Mouse (Mus musculus) E14TG2a.4 (cell line): Measurements from ENCODE around the gene Rbm7.

ENCODE experiments used
- H3K27me3 ChIP-seq: 2 replicates; pipeline ENCODE4 v1.6.1; 2014; ENCODE audit warnings: low read length, control low read depth; ENCODE audit not compliant: insufficient read depth
- H3K36me3 ChIP-seq: 2 replicates; pipeline ENCODE4 v1.6.1; 2014; ENCODE audit warnings: low read length, control low read depth; ENCODE audit not compliant: insufficient read depth
- H3K4me1 ChIP-seq: replicated peaks from 2 replicates; pipeline ENCODE4 v1.6.1; 2014; ENCODE audit warnings: low read depth, low read length, control low read depth
- H3K4me3 ChIP-seq: replicated peaks from 2 replicates; pipeline ENCODE4 v1.5.1; 2014; ENCODE audit warnings: mild to moderate bottlenecking, low read length
- H3K9me3 ChIP-seq: 2 replicates; pipeline ENCODE4 v1.6.1; 2014; ENCODE audit warnings: low read length, control low read depth
- CTCF ChIP-seq: conservative IDR thresholded peaks from 2 replicates; pipeline ENCODE4 v1.5.1; 2014; ENCODE audit warnings: low read length
- NANOG ChIP-seq: IDR thresholded peaks from 2 replicates; pipeline ENCODE4 v1.6.1; 2014; ENCODE audit warnings: borderline replicate concordance, low read length, mixed read lengths
- POU5F1 ChIP-seq: IDR thresholded peaks from 2 replicates; pipeline ENCODE4 v1.6.1; 2014; ENCODE audit warnings: low read length, borderline replicate concordance

Rbm7 gene

GRCm38 (mm10) chr9:48495548-48495932 lies 441 bp upstream of the Rbm7 start:
- Histone ChIP-seq H3K4me1 (peaks cover 17% of the 10 kb centered on the region), H3K9me3 (no peaks in the 10 kb centered on the region), H3K27me3 (no peaks in the 10 kb centered on the region), H3K4me3 (peak overlapping the region; percentile 90), H3K36me3 (peaks cover 38% of the 10 kb centered on the region)
- TF ChIP-seq NANOG (no peak), CTCF (no peak), POU5F1 (no peak)

GRCm38 (mm10) chr9:48481214-48482134 lies 13.6 kb downstream of the Rbm7 start:
- no peak for TF ChIP-seq POU5F1
- peaks cover 22% of the 10 kb centered on the region for H3K4me1 ChIP-seq
- peaks cover 31% of the 10 kb centered on the region for H3K36me3 ChIP-seq
- peak overlapping the region; percentile 95 for H3K4me3 ChIP-seq
- H3K27me3 ChIP-seq: peaks cover 6% of the 10 kb centered on the region; the same call in 1 of the 2 replicates
- no peaks in the 10 kb centered on the region for H3K9me3 ChIP-seq

GRCm38 (mm10) chr9:48480411-48481213 lies 14.5 kb downstream of the Rbm7 start, which contains the start of gene Rexo2:
TSS of gene Rexo2 (minus strand) at chr9:48480623.
- peaks cover 22% of the 10 kb centered on the region for H3K4me1 ChIP-seq
- H3K36me3 ChIP-seq: peaks cover 30% of the 10 kb centered on the region
- peak within 1 kb of the TSS; percentile 95 for H3K4me3 ChIP-seq
- no peaks in the 10 kb centered on the region for H3K9me3 ChIP-seq
- TF ChIP-seq POU5F1 (no peak), NANOG (no peak), CTCF (no peak)
- H3K27me3 ChIP-seq: peaks cover 6% of the 10 kb centered on the region; the same call in 1 of the 2 replicates

GRCm38 (mm10) chr9:48479838-48480410 lies 15.2 kb downstream of the Rbm7 start:
- Histone ChIP-seq H3K27me3 (peaks cover 6% of the 10 kb centered on the region; the same call in 1 of the 2 replicates), H3K4me1 (peaks cover 29% of the 10 kb centered on the region), H3K4me3 (peak overlapping the region; percentile 95)

GRCm38 (mm10) chr9:48478808-48479207 lies 16.3 kb downstream of the Rbm7 start:
- TF ChIP-seq NANOG: no peak
- TF ChIP-seq CTCF: no peak
- no peak for TF ChIP-seq POU5F1
- Histone ChIP-seq H3K36me3 (peaks cover 42% of the 10 kb centered on the region), H3K27me3 (peaks cover 6% of the 10 kb centered on the region; the same call in 1 of the 2 replicates), H3K4me1 (peaks cover 40% of the 10 kb centered on the region), H3K4me3 (no peak overlapping the region), H3K9me3 (no peaks in the 10 kb centered on the region)

More at GRCm38 (mm10) chr9:48479838-48480410, 15.2 kb downstream of the Rbm7 start:
- no peaks in the 10 kb centered on the region for H3K9me3 ChIP-seq
- H3K36me3 ChIP-seq: peaks cover 33% of the 10 kb centered on the region
- no peak for TF ChIP-seq NANOG
- TF ChIP-seq POU5F1: no peak
- TF ChIP-seq CTCF: no peak

GRCm38 (mm10) chr9:48476236-48477165 lies 18.6 kb downstream of the Rbm7 start:
- Histone ChIP-seq H3K9me3 (no peaks in the 10 kb centered on the region), H3K36me3 (peaks cover 53% of the 10 kb centered on the region), H3K4me3 (no peak overlapping the region), H3K27me3 (peaks cover 6% of the 10 kb centered on the region; the same call in 1 of the 2 replicates), H3K4me1 (peaks cover 58% of the 10 kb centered on the region)
- no peak for TF ChIP-seq POU5F1
- no peak for TF ChIP-seq NANOG
- TF ChIP-seq CTCF: no peak

GRCm38 (mm10) chr9:48474367-48474766 lies 20.7 kb downstream of the Rbm7 start:
- TF ChIP-seq POU5F1 (no peak), NANOG (no peak), CTCF (no peak)
- Histone ChIP-seq H3K36me3 (peaks cover 74% of the 10 kb centered on the region), H3K27me3 (no peaks in the 10 kb centered on the region), H3K9me3 (no peaks in the 10 kb centered on the region), H3K4me1 (peaks cover 56% of the 10 kb centered on the region), H3K4me3 (peak overlapping the region; percentile 35; the same call in 1 of the 2 replicates)

GRCm38 (mm10) chr9:48473131-48473530 lies 22.0 kb downstream of the Rbm7 start:
- H3K4me1 ChIP-seq: peaks cover 63% of the 10 kb centered on the region
- H3K9me3 ChIP-seq: no peaks in the 10 kb centered on the region
- no peak overlapping the region for H3K4me3 ChIP-seq
- H3K27me3 ChIP-seq: no peaks in the 10 kb centered on the region
- no peak for TF ChIP-seq NANOG
- TF ChIP-seq CTCF: no peak
- no peak for TF ChIP-seq POU5F1
- peaks cover 75% of the 10 kb centered on the region for H3K36me3 ChIP-seq
